Mouse (Mus musculus) hindbrain, embryonic 13.5 days (tissue): Measurements from ENCODE around the gene Nlrp1b. TPM values are rescaled to one million over a fixed set of nuclear protein-coding genes. Genes with fewer than 3 reads are reported as not detected.

Experiments
- ATAC-seq: fragments of 200-750 bp; cut with Nextera tagmentation; 2 replicates; pipeline ENCODE4 v1.8.0; 2017; ENCODE audit warnings: moderate TSS enrichment; ENCODE audit not compliant: low FRiP score
- H3K27ac ChIP-seq: fragments of 300-500 bp; sonication (generic); 2 replicates; pipeline ENCODE4 v1.5.1; 2015; ENCODE audit warnings: inconsistent platforms, mild to moderate bottlenecking, moderate library complexity
- H3K27me3 ChIP-seq: fragments of 300-500 bp; sonication (generic); 2 replicates; pipeline ENCODE4 v1.6.1; 2015; ENCODE audit warnings: mild to moderate bottlenecking, inconsistent platforms
- H3K36me3 ChIP-seq: fragments of 300-500 bp; sonication (generic); 2 replicates; pipeline ENCODE4 v1.6.1; 2015; ENCODE audit warnings: mild to moderate bottlenecking, inconsistent platforms
- H3K4me1 ChIP-seq: fragments of 300-500 bp; sonication (generic); replicated peaks from 2 replicates; pipeline ENCODE4 v1.6.1; 2015; ENCODE audit warnings: inconsistent platforms
- H3K4me2 ChIP-seq: fragments of 300-500 bp; sonication (generic); 2 replicates; pipeline ENCODE4 v1.6.1; 2015; ENCODE audit warnings: inconsistent platforms, mild to moderate bottlenecking, moderate library complexity
- H3K4me3 ChIP-seq: fragments of 300-500 bp; sonication (generic); 2 replicates; pipeline ENCODE4 v1.5.1; 2015; ENCODE audit warnings: mild to moderate bottlenecking, inconsistent platforms
- H3K9ac ChIP-seq: fragments of 300-500 bp; sonication (generic); 2 replicates; pipeline ENCODE4 v1.6.1; 2015; ENCODE audit warnings: mild to moderate bottlenecking, inconsistent platforms
- H3K9me3 ChIP-seq: fragments of 300-500 bp; sonication (generic); 2 replicates; pipeline ENCODE4 v1.6.1; 2016; ENCODE audit warnings: inconsistent platforms
- WGBS: fragments of 180-500 bp; shearing (Covaris S2); methylation state at CpG from one replicate; pipeline ENCODE4 v1.1.7; 2015; 5-methylcytosine and 5-hydroxymethylcytosine counted together
- polyA plus RNA-seq: library from polyadenylated mRNA; unstranded; fragments of >200 nt; fragmentation: Nextera tagmentation; extraction: Ambion mirVana; gene quantifications from 2 replicates; pipeline ENCODE4 v1.2.1, GENCODE M21; 2015

The Nlrp1b gene
- polyA plus RNA-seq: not detected in 2 replicates

- WGBS: 90% methylated on average over 2 of the region's 2 CpGs
- Histone ChIP-seq H3K27me3 (no peaks in the 10 kb centered on the region), H3K4me3 (no peak within 1 kb of the TSS), H3K27ac (no peak within 1 kb of the TSS), H3K4me2 (no peak within 1 kb of the TSS), H3K36me3 (no peaks in the 10 kb centered on the region), H3K9me3 (no peaks in the 10 kb centered on the region), H3K4me1 (no peaks in the 10 kb centered on the region), H3K9ac (no peak within 1 kb of the TSS)
- no peak for ATAC-seq
These were observed at the start of gene Nlrp1b for GRCm38 (mm10) chr11:71230684-71231480. Gene Nlrp1b (minus strand): TSS chr11:71230733.

DNA sequence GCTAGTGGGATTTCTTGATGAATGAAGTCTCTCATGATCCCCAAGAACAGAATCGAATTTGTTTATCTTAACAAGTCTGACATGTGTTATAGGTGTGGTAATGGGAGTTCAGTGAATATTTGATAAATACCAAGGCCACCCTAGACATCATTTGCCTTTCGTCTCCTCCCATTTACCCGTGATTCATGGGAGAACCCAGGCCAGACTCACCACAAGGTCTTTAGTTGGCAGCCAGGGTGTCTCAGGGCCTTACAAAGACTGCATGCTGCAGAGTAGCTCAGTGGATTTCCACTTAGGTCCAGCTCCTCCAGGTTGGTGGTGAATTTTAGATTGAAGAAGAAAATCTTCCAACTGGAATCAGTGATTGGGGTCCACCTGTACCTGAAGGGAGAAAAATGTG is 30.5 kb upstream of the Nlrp1b start:
- Histone ChIP-seq H3K4me3 (no peak overlapping the region), H3K4me1 (no peaks in the 10 kb centered on the region), H3K27ac (no peak overlapping the region), H3K9me3 (no peaks in the 10 kb centered on the region), H3K9ac (no peak overlapping the region), H3K27me3 (no peaks in the 10 kb centered on the region), H3K36me3 (no peaks in the 10 kb centered on the region), H3K4me2 (no peak overlapping the region)
- 86% methylated on average over 3 of the region's 3 CpGs for WGBS
- no peak for ATAC-seq

DNA sequence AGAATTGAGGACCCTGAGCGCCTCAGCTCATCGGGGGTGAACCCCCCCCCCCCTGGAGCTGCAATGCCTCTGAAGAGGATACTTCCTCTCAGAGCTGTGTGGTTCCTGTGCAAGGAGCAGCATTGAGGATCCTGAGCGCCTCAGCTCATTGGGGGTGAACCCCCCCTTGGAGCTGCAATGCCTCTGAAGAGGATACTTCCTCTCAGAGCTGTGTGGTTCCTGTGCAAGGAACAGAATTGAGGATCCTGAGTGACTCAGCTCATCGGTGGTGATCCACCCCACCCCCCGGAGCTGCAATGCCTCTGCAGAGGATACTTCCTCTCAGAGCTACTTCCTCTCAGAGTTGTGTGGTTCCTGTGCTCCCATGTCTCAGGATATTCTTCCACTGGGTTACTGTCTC is 20.8 kb upstream of the Nlrp1b start:
- no peak overlapping the region for H3K9ac ChIP-seq
- 87% methylated on average over 5 of the region's 5 CpGs for WGBS
- no peaks in the 10 kb centered on the region for H3K27me3 ChIP-seq
- no peak overlapping the region for H3K27ac ChIP-seq
- H3K4me1 ChIP-seq: no peaks in the 10 kb centered on the region
- no peak for ATAC-seq
- H3K9me3 ChIP-seq: no peaks in the 10 kb centered on the region
- no peaks in the 10 kb centered on the region for H3K36me3 ChIP-seq
- no peak overlapping the region for H3K4me3 ChIP-seq
- H3K4me2 ChIP-seq: no peak overlapping the region

- ATAC-seq: no peak
- Histone ChIP-seq H3K9ac (no peak overlapping the region), H3K4me2 (no peak overlapping the region), H3K9me3 (no peaks in the 10 kb centered on the region), H3K27ac (no peak overlapping the region), H3K4me3 (no peak overlapping the region), H3K36me3 (no peaks in the 10 kb centered on the region), H3K27me3 (no peaks in the 10 kb centered on the region), H3K4me1 (no peaks in the 10 kb centered on the region)
- 82% methylated on average over 2 of the region's 2 CpGs for WGBS
These were observed 5.9 kb downstream of the Nlrp1b start for GRCm38 (mm10) chr11:71224614-71225013.

GRCm38 (mm10) chr11:71202703-71203102 is 27.8 kb downstream of the Nlrp1b start:
- no peaks in the 10 kb centered on the region for H3K4me1 ChIP-seq
- H3K4me2 ChIP-seq: no peak overlapping the region
- WGBS: 88% methylated on average over 4 of the region's 4 CpGs
- ATAC-seq: no peak
- H3K36me3 ChIP-seq: no peaks in the 10 kb centered on the region
- H3K27ac ChIP-seq: no peak overlapping the region
- no peak overlapping the region for H3K9ac ChIP-seq
- no peaks in the 10 kb centered on the region for H3K9me3 ChIP-seq
- no peak overlapping the region for H3K4me3 ChIP-seq
- no peaks in the 10 kb centered on the region for H3K27me3 ChIP-seq

GRCm38 (mm10) chr11:71199349-71199748 is 31.2 kb downstream of the Nlrp1b start:
- Histone ChIP-seq H3K9me3 (no peaks in the 10 kb centered on the region), H3K4me2 (no peak overlapping the region), H3K4me1 (no peaks in the 10 kb centered on the region), H3K27ac (no peak overlapping the region), H3K27me3 (no peaks in the 10 kb centered on the region), H3K4me3 (no peak overlapping the region), H3K36me3 (no peaks in the 10 kb centered on the region), H3K9ac (no peak overlapping the region)
- ATAC-seq: no peak
- WGBS: 82% methylated on average over 2 of the region's 2 CpGs

DNA sequence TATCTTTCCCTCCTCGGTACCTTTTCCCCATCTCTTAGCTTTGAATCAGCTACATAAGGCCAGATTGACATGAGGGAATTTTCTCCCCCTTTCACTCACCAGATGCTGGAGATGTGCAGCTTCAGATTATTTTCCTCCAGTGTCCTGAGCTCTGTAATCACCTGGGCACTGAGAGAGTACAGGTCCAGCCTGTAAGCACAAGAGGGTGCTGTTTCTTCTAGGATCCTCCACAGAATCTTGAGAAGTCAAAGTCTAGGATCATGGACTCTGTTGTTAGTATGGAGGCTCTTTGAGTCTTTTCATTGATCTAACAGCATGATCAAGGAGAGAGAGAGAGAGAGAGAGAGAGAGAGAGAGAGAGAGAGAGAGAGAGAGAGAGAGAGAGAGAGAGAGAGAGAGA is 60.9 kb downstream of the Nlrp1b start:
- H3K9me3 ChIP-seq: no peaks in the 10 kb centered on the region
- H3K27ac ChIP-seq: no peak overlapping the region
- WGBS: 86% methylated on average over 1 of the region's 1 CpGs
- no peaks in the 10 kb centered on the region for H3K4me1 ChIP-seq
- no peak overlapping the region for H3K4me3 ChIP-seq
- ATAC-seq: no peak
- H3K36me3 ChIP-seq: no peaks in the 10 kb centered on the region
- H3K9ac ChIP-seq: no peak overlapping the region
- no peaks in the 10 kb centered on the region for H3K27me3 ChIP-seq
- H3K4me2 ChIP-seq: no peak overlapping the region

- Histone ChIP-seq H3K9me3 (no peaks in the 10 kb centered on the region), H3K9ac (no peak overlapping the region), H3K4me3 (no peak overlapping the region), H3K27me3 (no peaks in the 10 kb centered on the region), H3K36me3 (no peaks in the 10 kb centered on the region), H3K4me1 (no peaks in the 10 kb centered on the region), H3K27ac (no peak overlapping the region), H3K4me2 (no peak overlapping the region)
- no peak for ATAC-seq
- 75% methylated on average over 1 of the region's 1 CpGs for WGBS
These were observed 66.4 kb downstream of the Nlrp1b start for GRCm38 (mm10) chr11:71164139-71164538.

DNA sequence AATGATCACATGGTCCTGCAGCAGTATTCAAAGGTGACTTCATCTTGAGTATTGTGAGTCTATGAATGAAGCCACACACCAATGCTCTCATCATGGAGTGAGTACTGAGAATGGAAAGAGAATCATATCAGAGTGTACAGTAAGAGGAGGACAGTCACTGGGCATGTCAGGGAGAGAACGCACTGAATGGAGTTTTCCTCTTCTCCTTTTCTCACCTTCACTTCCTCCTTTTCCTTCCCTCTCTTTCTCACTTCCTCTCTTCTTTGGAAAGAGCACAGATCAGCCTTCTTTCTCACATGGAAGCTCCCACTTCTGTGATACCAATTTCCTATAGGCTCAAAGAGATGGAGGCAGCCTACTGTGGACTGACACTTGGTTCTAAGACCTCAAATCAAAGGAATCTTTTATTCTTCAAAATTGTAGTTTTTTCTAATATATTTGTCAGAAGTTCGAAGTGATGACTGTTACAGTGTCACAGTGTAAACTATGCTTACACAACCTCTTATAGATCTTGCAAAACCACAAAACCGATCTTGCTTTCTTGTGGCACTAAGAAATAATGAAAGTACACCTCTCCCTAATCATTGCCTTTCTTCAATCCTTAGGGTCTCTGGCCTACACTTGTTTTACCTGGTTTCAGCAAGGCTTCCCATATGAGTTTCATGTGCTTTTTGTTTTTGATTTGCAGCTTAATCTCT is 70.9 kb downstream of the Nlrp1b start:
- Histone ChIP-seq H3K4me2 (no peak overlapping the region), H3K9ac (no peak overlapping the region), H3K4me1 (no peaks in the 10 kb centered on the region), H3K4me3 (no peak overlapping the region), H3K27ac (no peak overlapping the region), H3K36me3 (no peaks in the 10 kb centered on the region), H3K27me3 (no peaks in the 10 kb centered on the region), H3K9me3 (no peaks in the 10 kb centered on the region)
- 76% methylated on average over 3 of the region's 3 CpGs for WGBS
- ATAC-seq: no peak

DNA sequence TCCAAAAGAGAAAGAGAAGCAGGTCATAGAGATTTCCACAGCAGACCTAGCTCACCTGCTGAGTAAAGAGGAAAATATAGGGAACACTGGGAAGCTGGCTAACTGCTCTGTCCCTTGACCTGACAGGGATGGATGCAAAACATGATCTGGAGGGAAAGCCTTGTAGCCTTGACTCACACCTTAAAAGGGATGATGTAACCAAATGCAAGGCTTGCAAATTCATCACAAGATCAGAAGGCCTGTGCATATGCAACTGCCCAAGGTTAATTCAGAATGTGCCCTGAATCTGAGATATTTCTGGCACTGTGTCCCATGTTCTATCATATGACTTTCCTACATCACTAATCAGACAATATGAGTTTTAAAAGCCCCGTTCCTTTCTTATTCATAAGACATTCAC is 75.3 kb downstream of the Nlrp1b start:
- H3K36me3 ChIP-seq: no peaks in the 10 kb centered on the region
- H3K9me3 ChIP-seq: no peaks in the 10 kb centered on the region
- H3K9ac ChIP-seq: no peak overlapping the region
- H3K4me3 ChIP-seq: no peak overlapping the region
- WGBS: 95% methylated on average over 1 of the region's 1 CpGs
- no peaks in the 10 kb centered on the region for H3K4me1 ChIP-seq
- H3K27me3 ChIP-seq: no peaks in the 10 kb centered on the region
- no peak overlapping the region for H3K27ac ChIP-seq
- ATAC-seq: no peak
- no peak overlapping the region for H3K4me2 ChIP-seq

GRCm38 (mm10) chr11:71144661-71145060 is 85.9 kb downstream of the Nlrp1b start, which contains the start of gene Nlrp1a:
Gene Nlrp1a (minus strand): TSS chr11:71144704.
- Histone ChIP-seq H3K4me2 (no peak within 1 kb of the TSS), H3K27me3 (no peaks in the 10 kb centered on the region), H3K36me3 (no peaks in the 10 kb centered on the region), H3K4me3 (no peak within 1 kb of the TSS), H3K27ac (no peak within 1 kb of the TSS), H3K9ac (no peak within 1 kb of the TSS), H3K4me1 (no peaks in the 10 kb centered on the region), H3K9me3 (no peaks in the 10 kb centered on the region)
- ATAC-seq: no peak
- WGBS: 86% methylated on average over 3 of the region's 3 CpGs

DNA sequence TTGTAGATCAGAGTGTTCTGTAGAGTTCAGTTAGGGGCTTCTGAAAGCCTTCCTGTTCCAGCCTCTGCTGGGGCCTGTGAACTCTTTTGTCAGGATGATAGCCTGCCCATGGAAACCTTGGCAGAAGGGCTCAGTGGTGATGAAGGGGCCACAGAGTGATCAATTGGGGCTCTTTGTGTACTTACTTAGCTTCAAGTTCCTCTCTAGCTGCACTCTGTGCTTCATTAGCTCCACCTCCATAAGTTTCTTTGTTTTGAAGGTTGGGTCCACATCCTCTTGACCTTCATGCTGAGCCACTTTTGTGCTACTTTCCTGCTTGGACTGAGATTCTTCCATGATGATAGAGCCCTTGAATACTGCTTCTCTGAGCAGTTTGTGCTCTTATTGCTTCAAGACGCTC is 88.5 kb downstream of the Nlrp1b start:
- H3K27me3 ChIP-seq: no peaks in the 10 kb centered on the region
- ATAC-seq: no peak
- no peak overlapping the region for H3K4me2 ChIP-seq
- WGBS: 83% methylated on average over 1 of the region's 1 CpGs
- no peak overlapping the region for H3K4me3 ChIP-seq
- no peaks in the 10 kb centered on the region for H3K4me1 ChIP-seq
- no peaks in the 10 kb centered on the region for H3K9me3 ChIP-seq
- no peak overlapping the region for H3K9ac ChIP-seq
- H3K27ac ChIP-seq: no peak overlapping the region
- H3K36me3 ChIP-seq: no peaks in the 10 kb centered on the region

DNA sequence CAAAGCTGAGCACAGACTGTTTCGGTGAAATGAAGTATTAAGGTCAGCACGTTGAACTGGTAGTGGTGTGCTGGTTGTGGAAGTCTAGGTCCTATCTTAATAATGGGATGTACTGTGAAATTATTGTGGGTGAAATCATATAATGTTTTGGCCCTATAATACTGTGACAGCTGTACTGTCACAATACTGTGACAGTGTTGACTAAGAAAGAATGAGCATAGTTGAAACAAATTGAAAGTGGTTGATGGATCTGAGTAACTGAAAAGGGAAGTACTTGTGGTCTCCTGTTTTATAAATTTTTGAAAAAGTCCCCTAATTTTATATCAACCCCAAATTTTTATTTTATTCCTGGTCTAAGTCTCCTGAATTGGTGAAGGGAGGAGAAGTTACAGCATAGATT is 123.4 kb downstream of the Nlrp1b start:
- Histone ChIP-seq H3K27ac (no peak overlapping the region), H3K4me2 (no peak overlapping the region), H3K9ac (no peak overlapping the region), H3K36me3 (no peaks in the 10 kb centered on the region), H3K4me1 (no peaks in the 10 kb centered on the region), H3K4me3 (no peak overlapping the region), H3K27me3 (no peaks in the 10 kb centered on the region), H3K9me3 (no peaks in the 10 kb centered on the region)
- 81% methylated on average over 2 of the region's 2 CpGs for WGBS
- ATAC-seq: no peak
